Mouse (Mus musculus) bone marrow, adult 2 months (tissue): ENCODE measurements around the gene C2cd5.

Experiments used
- CTCF ChIP-seq: fragments of 200-500 bp; IDR thresholded peaks from 2 replicates; pipeline ENCODE4 v1.5.1; 2011; ENCODE audit warnings: low read length, control low read depth; ENCODE audit not compliant: control insufficient read depth, insufficient read depth
- POLR2A ChIP-seq: fragments of 200-500 bp; IDR thresholded peaks from 2 replicates; pipeline ENCODE4 v1.6.1; 2011; ENCODE audit warnings: low read depth, mild to moderate bottlenecking, control low read depth, low read length, borderline replicate concordance; ENCODE audit not compliant: control insufficient read depth

DNA sequence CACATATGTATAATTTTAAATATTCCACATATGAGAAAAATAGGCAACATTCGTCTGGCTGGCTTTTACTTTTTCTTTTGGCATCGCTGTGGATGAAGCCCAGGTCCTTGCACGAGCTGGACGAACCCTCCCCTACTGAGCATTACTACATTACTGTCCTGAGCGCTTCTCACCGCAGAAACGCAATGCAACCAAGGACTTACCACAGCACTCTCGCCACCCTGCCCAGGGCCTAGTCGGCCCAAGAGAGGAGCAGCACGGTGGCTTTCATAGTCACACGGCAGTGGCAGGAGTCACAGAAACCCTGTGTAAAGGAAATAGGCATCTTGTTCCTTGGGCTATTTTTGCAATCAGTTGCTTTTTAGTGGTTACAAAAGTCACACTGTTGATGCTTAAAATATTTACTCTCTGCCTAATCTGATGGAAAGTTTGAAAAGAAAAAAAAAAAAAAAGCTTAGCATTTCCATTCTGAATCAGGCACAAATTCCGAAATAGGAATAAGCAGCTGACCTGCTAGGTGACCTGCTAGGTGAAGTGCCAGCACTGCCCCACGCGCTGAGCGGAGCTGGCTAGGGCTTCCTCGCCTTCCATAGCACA is 9.8 kb upstream of the C2cd5 start:
- TF ChIP-seq CTCF (no peak), POLR2A (no peak)
